Comparison of ENCODE assay signal across 18 mouse cellular contexts in the genomic region with DNA sequence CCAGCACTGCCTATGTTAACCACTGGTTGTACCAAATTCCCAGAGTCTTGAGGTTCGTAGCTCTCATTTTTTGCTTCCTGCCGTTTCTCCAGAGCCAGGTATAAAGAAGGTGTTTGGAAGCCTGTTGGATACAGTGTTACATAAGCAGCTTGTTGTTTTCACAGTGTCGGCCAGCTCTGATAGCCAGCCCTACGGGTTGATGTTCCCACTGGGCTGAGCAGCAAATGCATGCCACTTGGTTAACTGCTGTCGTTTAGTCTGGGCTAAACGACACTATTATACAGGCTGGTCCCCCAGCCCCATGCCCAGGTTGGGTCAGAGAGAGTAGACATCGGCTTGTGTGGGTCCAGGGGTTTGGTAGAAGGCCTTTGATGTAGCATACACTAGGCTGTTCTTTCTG. TPM values are rescaled to one million over a fixed set of nuclear protein-coding genes. Genes with fewer than 3 reads are reported as not detected.
"Had no signal": no experiment of that assay in that cellular context is flagged by ENCODE, and none has a peak within 500 bp of the region (broad histone marks: within the 10 kb centered on the region; RNA-seq: fewer than 3 reads in every experiment).

No protein-coding gene starts in this region.

- H3K27ac ChIP-seq: kidney, postnatal 0 days; liver, embryonic 15.5 days; midbrain, embryonic 10.5 days; neural tube, embryonic 13.5 days; stomach, embryonic 15.5 days had no signal

- H3K36me3 ChIP-seq: liver, embryonic 15.5 days; stomach, embryonic 15.5 days had no signal

- DNase-seq: kidney, adult 9 months; kidney, postnatal 4 days; lung, adult 2 months; lung, postnatal 36 days; retina, postnatal 1 day; right cerebral cortex, postnatal 4 days; spleen, adult 18-20 months; thymus, postnatal 36 days had no signal

- ATAC-seq: lung, postnatal 0 days; midbrain, embryonic 16.5 days had no signal

- H3K9me3 ChIP-seq: liver, embryonic 15.5 days; midbrain, embryonic 10.5 days; neural tube, embryonic 13.5 days; stomach, embryonic 15.5 days had no signal

- H3K9ac ChIP-seq: liver, embryonic 15.5 days; neural tube, embryonic 13.5 days; stomach, embryonic 15.5 days had no signal

- H3K4me2 ChIP-seq: liver, embryonic 11.5 days; liver, embryonic 15.5 days; neural tube, embryonic 13.5 days; stomach, embryonic 15.5 days had no signal

- H3K4me1 ChIP-seq: liver, embryonic 15.5 days had no signal

- H3K4me3 ChIP-seq: liver, embryonic 15.5 days; midbrain, embryonic 10.5 days; neural tube, embryonic 13.5 days; stomach, embryonic 15.5 days had no signal

RNA-seq across cellular contexts. Expression of a gene that starts 46.2 kb away (rescaled TPM):
- total RNA-seq: megakaryocyte, adult 5-6 weeks had no signal
- polyA plus RNA-seq: kidney, postnatal 0 days; liver, embryonic 15.5 days; lung, postnatal 0 days; thymus, postnatal 0 days had no signal
